Mouse (Mus musculus) megakaryocyte, embryonic 14.5 days (primary cell): ENCODE results near the gene Golgb1. TPM values are rescaled to one million over a fixed set of nuclear protein-coding genes. Genes with fewer than 3 reads are reported as not detected.

ENCODE experiments used
- H3K27me3 ChIP-seq: replicated peaks from 2 replicates; pipeline ENCODE3; 2012; ENCODE audit warnings: inconsistent platforms
- H3K36me3 ChIP-seq: replicated peaks from 2 replicates; pipeline ENCODE3; 2012; ENCODE audit warnings: low read length, inconsistent platforms, mixed read lengths
- H3K4me1 ChIP-seq: 2 replicates; pipeline ENCODE4 v1.6.1; 2012; ENCODE audit warnings: inconsistent platforms
- H3K4me3 ChIP-seq: replicated peaks from 2 replicates; pipeline ENCODE3; 2012; ENCODE audit warnings: moderate library complexity, mild to moderate bottlenecking, inconsistent platforms
- H3K9me3 ChIP-seq: 2 replicates; pipeline ENCODE4 v1.6.1; 2012; ENCODE audit warnings: inconsistent platforms
- FLI1 ChIP-seq: IDR thresholded peaks from 2 replicates; pipeline ENCODE4 v1.6.1; 2012; ENCODE audit warnings: low read length, inconsistent platforms, mixed read lengths
- GATA1 ChIP-seq: IDR thresholded peaks from 3 replicates; pipeline ENCODE4 v1.6.1; 2012; ENCODE audit warnings: mixed read lengths, low read length, inconsistent platforms, borderline replicate concordance
- polyA plus RNA-seq: library from polyadenylated mRNA; stranded (reverse); fragments of >175 nt; gene quantifications from 2 replicates; pipeline ENCODE4 v1.2.3, GENCODE M21; 2012; ENCODE audit warnings: low replicate concordance; ENCODE audit not compliant: insufficient read depth

Gene Golgb1
- polyA plus RNA-seq, 1 experiment: 15.5 TPM

DNA sequence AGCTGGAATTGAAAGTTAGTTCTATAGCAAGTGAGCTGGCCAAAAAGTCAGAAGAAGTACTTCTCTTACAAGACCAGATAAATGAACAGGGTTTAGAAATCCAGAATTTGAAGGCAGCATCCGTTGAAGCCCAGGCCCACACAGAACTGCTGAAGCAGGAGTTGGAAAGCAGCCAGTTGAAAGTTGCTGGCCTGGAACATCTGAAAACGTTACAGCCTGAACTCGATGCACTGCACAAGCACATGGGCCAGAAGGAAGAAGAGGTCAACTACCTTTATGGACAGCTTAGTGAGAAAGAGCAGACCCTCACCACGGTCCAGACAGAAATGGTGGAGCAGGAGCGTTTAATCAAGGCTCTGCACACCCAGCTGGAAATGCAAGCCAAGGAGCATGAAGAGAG, 39.3 kb downstream of the Golgb1 start:
- no peaks in the 10 kb centered on the region for H3K9me3 ChIP-seq
- H3K27me3 ChIP-seq: no peaks in the 10 kb centered on the region
- TF ChIP-seq GATA1: no peak
- no peak for TF ChIP-seq FLI1
- H3K36me3 ChIP-seq: peaks cover 99% of the 10 kb centered on the region
- H3K4me3 ChIP-seq: no peak overlapping the region
- H3K4me1 ChIP-seq: no peaks in the 10 kb centered on the region

GRCm38 (mm10) chr16:36918505-36918904, 43.6 kb downstream of the Golgb1 start:
- TF ChIP-seq GATA1 (no peak), FLI1 (no peak)
- Histone ChIP-seq H3K4me3 (no peak overlapping the region), H3K27me3 (no peaks in the 10 kb centered on the region), H3K9me3 (no peaks in the 10 kb centered on the region), H3K4me1 (peaks cover 16% of the 10 kb centered on the region), H3K36me3 (peaks cover 97% of the 10 kb centered on the region)

DNA sequence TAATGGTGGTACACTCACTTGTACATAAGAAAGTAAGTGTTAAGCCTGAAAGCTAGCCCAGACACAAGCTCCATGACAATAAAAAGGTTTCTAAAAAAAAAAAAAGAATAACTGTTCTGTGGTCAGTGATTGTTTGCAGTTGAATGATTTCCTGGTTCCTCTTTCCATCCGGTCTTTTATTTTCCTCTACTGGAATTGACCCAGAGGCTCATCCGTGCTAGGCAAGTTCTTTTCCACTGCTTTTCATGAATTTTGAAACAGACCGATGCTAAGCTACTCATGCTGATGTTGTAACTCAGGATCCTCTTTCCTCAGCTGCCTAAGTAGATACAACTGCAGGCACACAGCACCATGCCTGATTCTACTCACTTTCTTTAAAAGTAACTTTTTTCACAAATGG, 45.5 kb downstream of the Golgb1 start:
- TF ChIP-seq FLI1 (no peak), GATA1 (no peak)
- no peaks in the 10 kb centered on the region for H3K27me3 ChIP-seq
- peaks cover 21% of the 10 kb centered on the region for H3K4me1 ChIP-seq
- no peaks in the 10 kb centered on the region for H3K9me3 ChIP-seq
- peaks cover 96% of the 10 kb centered on the region for H3K36me3 ChIP-seq
- no peak overlapping the region for H3K4me3 ChIP-seq

DNA sequence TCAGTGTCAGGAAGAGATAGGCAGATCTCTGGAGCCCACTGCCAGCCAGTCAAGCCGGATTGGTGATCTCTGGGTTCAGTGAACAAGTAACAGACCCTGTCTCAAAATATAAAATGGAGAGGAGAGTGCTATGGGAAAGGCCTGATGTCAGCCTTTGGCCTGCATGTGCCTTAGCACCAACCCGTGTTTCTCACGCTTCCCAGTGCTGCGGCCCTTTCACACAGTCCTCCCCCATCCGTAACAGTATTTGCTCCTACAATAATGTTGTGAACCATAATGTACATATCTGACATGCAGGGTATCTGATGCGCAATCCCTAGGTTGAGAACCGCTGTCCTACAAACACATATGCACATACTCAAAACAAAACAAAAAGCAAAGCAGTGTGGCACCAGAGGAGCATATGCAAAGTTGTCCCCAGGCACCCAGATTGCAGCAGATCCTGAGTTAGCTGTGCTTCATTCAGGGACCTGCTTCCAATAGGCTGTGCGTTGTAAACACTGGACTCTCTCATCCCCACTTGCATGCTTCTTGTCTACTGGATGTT, 46.2 kb downstream of the Golgb1 start:
- no peak for TF ChIP-seq FLI1
- TF ChIP-seq GATA1: no peak
- no peaks in the 10 kb centered on the region for H3K27me3 ChIP-seq
- peaks cover 96% of the 10 kb centered on the region for H3K36me3 ChIP-seq
- H3K4me3 ChIP-seq: no peak overlapping the region
- H3K4me1 ChIP-seq: peaks cover 21% of the 10 kb centered on the region
- H3K9me3 ChIP-seq: no peaks in the 10 kb centered on the region

- H3K4me1 ChIP-seq: peaks cover 21% of the 10 kb centered on the region
- peaks cover 96% of the 10 kb centered on the region for H3K36me3 ChIP-seq
These were observed 47.0 kb downstream of the Golgb1 start for GRCm38 (mm10) chr16:36921980-36922379.

DNA sequence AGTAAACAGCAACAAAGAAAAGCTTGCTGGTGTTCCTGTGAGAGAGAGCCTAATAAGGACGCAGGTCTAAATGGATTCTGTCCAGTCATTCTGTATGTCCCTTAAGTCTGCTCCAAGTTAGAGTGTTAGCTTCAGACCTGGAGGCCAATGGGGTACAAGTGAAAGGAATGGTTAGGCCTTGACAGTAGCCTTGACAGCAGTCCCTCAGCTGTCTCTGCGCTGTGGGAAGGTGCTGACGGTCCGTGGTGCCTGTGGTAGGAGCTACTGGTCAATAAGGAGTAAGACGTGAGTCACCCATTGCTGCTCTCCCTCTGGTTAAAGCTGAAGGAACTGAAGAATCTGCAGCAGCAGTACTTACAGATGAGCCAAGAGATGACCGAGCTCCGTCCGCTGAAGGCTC, 49.4 kb downstream of the Golgb1 start:
- Histone ChIP-seq H3K9me3 (no peaks in the 10 kb centered on the region), H3K36me3 (peaks cover 97% of the 10 kb centered on the region), H3K27me3 (no peaks in the 10 kb centered on the region), H3K4me3 (no peak overlapping the region), H3K4me1 (peaks cover 21% of the 10 kb centered on the region)
- TF ChIP-seq GATA1 (no peak), FLI1 (no peak)

More at GRCm38 (mm10) chr16:36921980-36922379, 47.0 kb downstream of the Golgb1 start:
- no peaks in the 10 kb centered on the region for H3K9me3 ChIP-seq
- H3K4me3 ChIP-seq: no peak overlapping the region
- TF ChIP-seq FLI1 (no peak), GATA1 (no peak)
- H3K27me3 ChIP-seq: no peaks in the 10 kb centered on the region

DNA sequence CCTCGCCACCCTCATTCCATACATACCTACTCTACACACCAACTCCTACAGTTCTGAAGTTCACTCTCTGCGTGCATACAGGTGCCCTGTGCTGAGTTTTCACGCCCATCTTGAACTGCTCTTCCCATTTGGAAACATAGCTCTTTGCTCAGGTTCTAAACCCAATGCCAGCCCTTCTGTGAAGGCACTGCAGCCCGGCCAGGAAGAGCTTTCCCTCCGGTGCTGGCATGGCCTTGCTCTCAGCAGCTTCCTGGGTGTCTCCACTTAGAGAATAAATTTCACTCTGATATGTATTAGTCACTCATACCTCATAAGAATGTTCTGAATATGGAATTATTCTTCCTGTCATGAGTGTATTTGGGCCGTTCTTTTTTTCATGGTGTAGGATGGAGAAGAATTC, 50.4 kb downstream of the Golgb1 start:
- Histone ChIP-seq H3K27me3 (no peaks in the 10 kb centered on the region), H3K4me3 (no peak overlapping the region), H3K9me3 (no peaks in the 10 kb centered on the region), H3K4me1 (peaks cover 24% of the 10 kb centered on the region), H3K36me3 (peaks cover 97% of the 10 kb centered on the region)
- TF ChIP-seq GATA1 (no peak), FLI1 (no peak)

DNA sequence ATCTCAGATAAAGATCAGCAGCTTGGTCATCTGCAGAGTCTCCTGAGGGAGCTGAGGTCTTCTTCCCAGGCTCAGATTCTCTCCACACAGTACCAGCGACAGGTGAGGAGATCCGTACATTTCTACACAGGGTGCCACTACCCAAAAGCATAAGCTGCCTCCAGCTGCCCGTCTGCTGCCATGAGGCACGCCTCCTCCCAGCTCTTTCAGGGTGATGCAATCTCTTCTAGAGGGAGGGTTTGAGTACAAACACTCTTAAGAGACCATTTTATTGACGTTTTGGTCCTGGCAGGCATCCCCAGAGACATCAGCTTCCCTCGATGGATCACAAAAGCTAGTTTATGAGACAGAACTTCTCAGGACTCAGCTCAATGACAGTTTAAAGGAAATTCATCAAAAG, 50.9 kb downstream of the Golgb1 start:
- no peaks in the 10 kb centered on the region for H3K27me3 ChIP-seq
- no peak overlapping the region for H3K4me3 ChIP-seq
- TF ChIP-seq GATA1: no peak
- TF ChIP-seq FLI1: no peak
- H3K4me1 ChIP-seq: peaks cover 28% of the 10 kb centered on the region
- H3K36me3 ChIP-seq: peaks cover 97% of the 10 kb centered on the region
- H3K9me3 ChIP-seq: no peaks in the 10 kb centered on the region

GRCm38 (mm10) chr16:36926514-36927447, 51.8 kb downstream of the Golgb1 start:
- no peak for TF ChIP-seq GATA1
- TF ChIP-seq FLI1: no peak
- H3K36me3 ChIP-seq: peaks cover 99% of the 10 kb centered on the region
- H3K4me3 ChIP-seq: no peak overlapping the region
- H3K4me1 ChIP-seq: peaks cover 32% of the 10 kb centered on the region
- H3K27me3 ChIP-seq: no peaks in the 10 kb centered on the region
- H3K9me3 ChIP-seq: no peaks in the 10 kb centered on the region

GRCm38 (mm10) chr16:36927495-36928105, 52.7 kb downstream of the Golgb1 start:
- TF ChIP-seq FLI1 (no peak), GATA1 (no peak)
- peaks cover 99% of the 10 kb centered on the region for H3K36me3 ChIP-seq
- H3K4me3 ChIP-seq: no peak overlapping the region
- no peaks in the 10 kb centered on the region for H3K9me3 ChIP-seq
- H3K27me3 ChIP-seq: no peaks in the 10 kb centered on the region
- peaks cover 35% of the 10 kb centered on the region for H3K4me1 ChIP-seq
